Comparison of ENCODE assay signal across 20 mouse cellular contexts in the genomic region with DNA sequence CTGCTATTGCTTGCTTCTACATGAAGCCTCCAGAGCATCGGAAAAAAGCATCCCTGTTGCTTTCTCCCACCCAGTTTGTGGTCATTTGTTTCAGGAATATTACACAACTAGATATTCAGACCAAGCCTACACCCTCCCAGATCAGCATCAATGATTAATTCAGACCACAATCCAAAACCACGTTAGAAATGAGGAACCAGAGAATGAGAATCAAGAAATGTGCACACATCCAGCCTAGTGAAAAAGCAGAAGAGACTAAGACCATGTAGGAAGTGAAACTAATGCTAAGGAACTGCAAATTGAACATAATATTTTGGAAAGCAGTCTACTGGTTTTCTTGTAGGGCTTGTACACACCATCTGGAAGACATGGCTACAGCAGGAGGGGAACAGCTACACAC.
A peak's percentile ranks its signal among the peaks of the same experiment; 100 is the strongest.
DNase-seq lines count a peak whose midpoint lies in the region; ATAC-seq and TF ChIP-seq lines count a peak whose summit lies in the region.
"Had no signal": no experiment of that assay in that cellular context is flagged by ENCODE, and none has a peak within 500 bp of the region (broad histone marks: within the 10 kb centered on the region; RNA-seq: fewer than 3 reads in every experiment).

No protein-coding gene starts in this region.

- H3K27ac ChIP-seq in kidney, adult 2 months (ENCODE audit: insufficient read depth, low read depth, low read length), result no peak overlapping the region
- H3K27ac ChIP-seq in spleen, adult 2 months (ENCODE audit: insufficient read depth, low read length), result peak overlapping the region; percentile 4; the same call in 1 of the 2 replicates
- H3K27ac ChIP-seq in liver, postnatal 0 days (ENCODE audit: low read depth), result peak overlapping the region; percentile 44; the same call in 1 of the 2 replicates
- no peak overlapping the region for H3K27ac ChIP-seq in embryonic facial prominence, embryonic 10.5 days (replicated peaks)
- H3K27ac ChIP-seq: heart, embryonic 15.5 days; hindbrain, embryonic 13.5 days; midbrain, embryonic 10.5 days; neural tube, embryonic 15.5 days had no signal

- H3K4me2 ChIP-seq in liver, postnatal 0 days (ENCODE audit: low read depth, low read length), result no peak overlapping the region
- H3K4me2 ChIP-seq: heart, embryonic 15.5 days; hindbrain, embryonic 13.5 days; neural tube, embryonic 15.5 days had no signal

- H3K36me3 ChIP-seq in kidney, adult 2 months (ENCODE audit: control insufficient read depth, insufficient read depth, low read length), result no peaks in the 10 kb centered on the region
- H3K36me3 ChIP-seq in spleen, adult 2 months (ENCODE audit: control insufficient read depth, insufficient read depth, low read length), result no peaks in the 10 kb centered on the region
- H3K36me3 ChIP-seq in liver, postnatal 0 days (replicated peaks; ENCODE audit: insufficient read depth, low read length), result no peaks in the 10 kb centered on the region
- no peaks in the 10 kb centered on the region for H3K36me3 ChIP-seq in embryonic facial prominence, embryonic 10.5 days (replicated peaks)
- H3K36me3 ChIP-seq: heart, embryonic 15.5 days; hindbrain, embryonic 13.5 days; midbrain, embryonic 10.5 days; neural tube, embryonic 15.5 days had no signal

- no peaks in the 10 kb centered on the region for H3K4me1 ChIP-seq in kidney, adult 2 months (ENCODE audit: control insufficient read depth, insufficient read depth, low read length)
- peaks cover 13% of the 10 kb centered on the region for H3K4me1 ChIP-seq in spleen, adult 2 months (ENCODE audit: control insufficient read depth, insufficient read depth, insufficient read length)
- H3K4me1 ChIP-seq in liver, postnatal 0 days (ENCODE audit: insufficient read depth), result no peaks in the 10 kb centered on the region
- no peaks in the 10 kb centered on the region for H3K4me1 ChIP-seq in embryonic facial prominence, embryonic 10.5 days
- H3K4me1 ChIP-seq: heart, embryonic 15.5 days; hindbrain, embryonic 13.5 days; midbrain, embryonic 10.5 days; neural tube, embryonic 15.5 days had no signal

- intact Hi-C loops in left cerebral cortex, postnatal 36 days (cut with DNase I), result no loop called here

- no peak for TF ChIP-seq CTCF in kidney, adult 2 months (conservative IDR thresholded peaks at IDR 0.05; ENCODE audit: insufficient read depth, insufficient read length, low read depth, low read length)
- TF ChIP-seq CTCF in spleen, adult 2 months (IDR thresholded peaks at IDR 0.05; ENCODE audit: extremely low read depth, insufficient read depth, insufficient read length, insufficient replicate concordance), result no peak
- no peak for TF ChIP-seq CTCF in liver, postnatal 0 days (IDR thresholded peaks at IDR 0.05; ENCODE audit: low read depth)

- TF ChIP-seq POLR2A in kidney, adult 2 months (IDR thresholded peaks at IDR 0.05; ENCODE audit: low read depth, low read length), result no peak
- TF ChIP-seq POLR2A in spleen, adult 2 months (IDR thresholded peaks at IDR 0.05; ENCODE audit: low read depth, low read length), result no peak

- no peaks in the 10 kb centered on the region for H3K9me3 ChIP-seq in liver, postnatal 0 days (ENCODE audit: low read length)
- peaks cover 2% of the 10 kb centered on the region; the same call in 1 of the 2 replicates for H3K9me3 ChIP-seq in embryonic facial prominence, embryonic 10.5 days
- H3K9me3 ChIP-seq: heart, embryonic 15.5 days; hindbrain, embryonic 13.5 days; neural tube, embryonic 15.5 days had no signal

- 0 out of 2 replicates have a peak, but pooled peaks have one; percentile 51 for TF ChIP-seq EP300 in liver, postnatal 0 days (IDR thresholded peaks at IDR 0.05; ENCODE audit: low read depth)

- peak; percentile 74 for ATAC-seq in liver, postnatal 0 days
- ATAC-seq in inflammation-experienced regulatory T-cells, adult 6 months, result no peak
- ATAC-seq: intestine, embryonic 16.5 days had no signal

- WGBS in kidney, adult 2 months, result 58% methylated on average over 2 of the region's 2 CpGs
- 13% methylated on average over 2 of the region's 2 CpGs for WGBS in spleen, adult 2 months
- 27% methylated on average over 2 of the region's 2 CpGs for WGBS in liver, postnatal 0 days (ENCODE audit: insufficient replicate concordance)
- WGBS in embryonic facial prominence, embryonic 10.5 days, result 85% methylated on average over 2 of the region's 2 CpGs

- H3K27me3 ChIP-seq in kidney, adult 2 months (replicated peaks; ENCODE audit: control insufficient read depth, insufficient read depth, low read length), result no peaks in the 10 kb centered on the region
- no peaks in the 10 kb centered on the region for H3K27me3 ChIP-seq in spleen, adult 2 months (ENCODE audit: control insufficient read depth, insufficient read depth, low read length)
- H3K27me3 ChIP-seq in liver, postnatal 0 days (ENCODE audit: insufficient read depth, low read length), result no peaks in the 10 kb centered on the region
- H3K27me3 ChIP-seq in embryonic facial prominence, embryonic 10.5 days (replicated peaks; ENCODE audit: low read depth, poor library complexity, severe bottlenecking), result no peaks in the 10 kb centered on the region
- H3K27me3 ChIP-seq: heart, embryonic 15.5 days; hindbrain, embryonic 13.5 days; neural tube, embryonic 15.5 days had no signal

- peak; percentile 12 for DNase-seq in kidney, adult 2 months
- DNase-seq in kidney, postnatal 14 days, result no peak
- DNase-seq in spleen, adult 2 months (ENCODE audit: low read depth in 1 of 2, low spot score in 2 of 2), result peak in 1 of 2 experiments; percentile 69
- DNase-seq in spleen, postnatal 14 days (ENCODE audit: low spot score in 2 of 2), result no peak
- no peak for DNase-seq in liver, postnatal 0 days
- DNase-seq in left cerebral cortex, postnatal 36 days (ENCODE audit: low spot score in 2 of 2), result no peak
- DNase-seq in embryonic facial prominence, embryonic 10.5 days (ENCODE audit: low spot score), result no peak
- DNase-seq: adrenal gland, postnatal 10 days; cerebellum, postnatal 25 days; gastrocnemius, postnatal 36 days; kidney, postnatal 36 days; lung, adult 18-20 months; retina, postnatal 1 day; thymus, postnatal 36 days had no signal

- no peak overlapping the region for H3K9ac ChIP-seq in liver, postnatal 0 days (replicated peaks)
- H3K9ac ChIP-seq: heart, embryonic 15.5 days; hindbrain, embryonic 13.5 days; neural tube, embryonic 15.5 days had no signal

- H3K4me3 ChIP-seq in kidney, adult 2 months (ENCODE audit: insufficient read depth, low read depth, low read length), result no peak overlapping the region
- H3K4me3 ChIP-seq in spleen, adult 2 months (ENCODE audit: extremely low read depth, insufficient read depth, insufficient read length), result no peak overlapping the region
- H3K4me3 ChIP-seq in liver, postnatal 0 days (ENCODE audit: low read depth, low read length), result no peak overlapping the region
- no peak overlapping the region for H3K4me3 ChIP-seq in embryonic facial prominence, embryonic 10.5 days
- H3K4me3 ChIP-seq: heart, embryonic 15.5 days; hindbrain, embryonic 13.5 days; midbrain, embryonic 10.5 days; neural tube, embryonic 15.5 days had no signal

Comparison
In these comparisons a context has a peak if more than half of its experiments do, and no peak if none do; other contexts are left out.
1. H3K27ac ChIP-seq: peak in spleen, adult 2 months (single experiment) and liver, postnatal 0 days (single experiment); none in kidney, adult 2 months (single experiment) and embryonic facial prominence, embryonic 10.5 days (single experiment).